Mouse (Mus musculus) liver, adult 2 months (tissue): ENCODE data around the gene Npff.

Experiments
- CTCF ChIP-seq: fragments of 200-500 bp; IDR thresholded peaks from 2 replicates; pipeline ENCODE4 v1.5.1; 2011; ENCODE audit warnings: low read depth, low read length, control low read depth
- POLR2A ChIP-seq: fragments of 200-500 bp; IDR thresholded peaks from 2 replicates; pipeline ENCODE4 v1.6.1; 2011; ENCODE audit warnings: low read length, control low read depth; ENCODE audit not compliant: insufficient read depth; ENCODE audit errors: extremely low read depth

GRCm38 (mm10) chr15:102530566-102530965 is 5.8 kb upstream of the Npff start:
- no peak for TF ChIP-seq POLR2A
- TF ChIP-seq CTCF: no peak
